In the genomic region with DNA sequence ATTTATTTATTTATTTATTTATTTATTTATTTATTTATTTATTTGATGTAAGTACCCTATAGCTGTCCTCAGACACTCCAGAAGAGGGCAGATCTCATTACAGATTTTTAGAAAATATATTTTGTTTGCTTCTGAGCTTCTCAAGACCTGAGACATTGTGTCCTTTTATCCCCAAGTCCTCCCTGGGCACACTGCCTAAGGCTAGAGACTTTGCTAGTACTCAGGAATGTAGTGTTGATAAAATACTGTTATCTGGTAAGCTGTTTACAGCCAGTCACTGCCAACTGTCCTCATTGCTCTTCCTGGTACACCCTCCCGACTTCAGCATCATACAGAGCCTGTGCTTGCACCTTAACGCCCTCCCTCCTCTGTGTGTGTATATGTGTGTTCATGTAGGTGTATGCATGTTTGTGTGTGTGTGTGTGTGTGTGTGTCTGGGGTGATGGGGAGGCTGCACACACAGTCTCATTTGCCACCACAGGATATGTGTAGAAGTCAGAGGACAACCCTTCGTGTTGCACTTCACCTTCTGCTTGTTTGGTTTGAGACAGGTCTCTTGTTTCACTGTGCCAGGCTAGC, we compare ENCODE assay signal across 27 mouse cellular contexts. TPM values are rescaled to one million over a fixed set of nuclear protein-coding genes. Genes with fewer than 3 reads are reported as not detected.
DNase-seq lines count a peak whose midpoint lies in the region; ATAC-seq and TF ChIP-seq lines count a peak whose summit lies in the region.
"Had no signal": no experiment of that assay in that cellular context is flagged by ENCODE, and none has a peak within 500 bp of the region (broad histone marks: within the 10 kb centered on the region; RNA-seq: fewer than 3 reads in every experiment).

No protein-coding gene starts in this region.

- H3K36me3 ChIP-seq in midbrain, embryonic 11.5 days (ENCODE audit: control insufficient read depth, insufficient read depth, low read length) = no peaks in the 10 kb centered on the region
- no peaks in the 10 kb centered on the region for H3K36me3 ChIP-seq in midbrain, embryonic 15.5 days (replicated peaks)
- H3K36me3 ChIP-seq in small intestine, adult 2 months (ENCODE audit: control insufficient read depth, insufficient read depth, low read length) = no peaks in the 10 kb centered on the region
- H3K36me3 ChIP-seq: heart, embryonic 13.5 days; kidney, embryonic 15.5 days; limb, embryonic 13.5 days; liver, embryonic 12.5 days had no signal

- H3K9ac ChIP-seq in midbrain, embryonic 11.5 days (ENCODE audit: low read length) = no peak overlapping the region
- H3K9ac ChIP-seq in midbrain, embryonic 15.5 days = no peak overlapping the region
- H3K9ac ChIP-seq: forebrain, embryonic 13.5 days; hindbrain, embryonic 14.5 days; kidney, embryonic 15.5 days; limb, embryonic 13.5 days; liver, embryonic 12.5 days; lung, embryonic 14.5 days had no signal

- TF ChIP-seq CTCF in small intestine, adult 2 months (IDR thresholded peaks at IDR 0.05; ENCODE audit: extremely low read depth, insufficient read length, insufficient replicate concordance, low read depth, low read length) = no peak

- no peak overlapping the region for H3K4me3 ChIP-seq in midbrain, embryonic 11.5 days (ENCODE audit: low read depth, low read length)
- H3K4me3 ChIP-seq in midbrain, embryonic 15.5 days = no peak overlapping the region
- no peak overlapping the region for H3K4me3 ChIP-seq in small intestine, adult 2 months (ENCODE audit: low read depth, low read length)
- H3K4me3 ChIP-seq: forebrain, embryonic 13.5 days; heart, embryonic 13.5 days; kidney, embryonic 15.5 days; limb, embryonic 13.5 days; liver, embryonic 12.5 days had no signal

- H3K9me3 ChIP-seq in midbrain, embryonic 11.5 days (ENCODE audit: control insufficient read depth, low read length) = no peaks in the 10 kb centered on the region
- no peaks in the 10 kb centered on the region for H3K9me3 ChIP-seq in midbrain, embryonic 15.5 days
- H3K9me3 ChIP-seq: forebrain, embryonic 13.5 days; heart, embryonic 13.5 days; kidney, embryonic 15.5 days; limb, embryonic 13.5 days; liver, embryonic 12.5 days had no signal

- no peak overlapping the region for H3K27ac ChIP-seq in midbrain, embryonic 11.5 days (ENCODE audit: low read depth, low read length)
- no peak overlapping the region for H3K27ac ChIP-seq in midbrain, embryonic 15.5 days
- H3K27ac ChIP-seq in small intestine, adult 2 months (ENCODE audit: insufficient read depth, low read depth, low read length) = peak overlapping the region; percentile 77
- H3K27ac ChIP-seq: forebrain, embryonic 13.5 days; heart, embryonic 13.5 days; hindbrain, embryonic 14.5 days; kidney, embryonic 15.5 days; limb, embryonic 13.5 days; liver, embryonic 12.5 days; stomach, postnatal 0 days had no signal

- no peaks in the 10 kb centered on the region; the same call in 1 of the 2 replicates for H3K27me3 ChIP-seq in midbrain, embryonic 11.5 days (ENCODE audit: control insufficient read depth, insufficient read depth, low read length)
- H3K27me3 ChIP-seq in midbrain, embryonic 15.5 days (replicated peaks) = 0 out of 2 replicates have a peak, but pooled peaks cover 3% of the 10 kb centered on the region
- H3K27me3 ChIP-seq in small intestine, adult 2 months (ENCODE audit: control insufficient read depth, insufficient read depth, low read length) = no peaks in the 10 kb centered on the region
- H3K27me3 ChIP-seq: CH12.LX; kidney, embryonic 15.5 days; Patski had no signal

- WGBS in midbrain, embryonic 11.5 days = 87% methylated on average over 3 of the region's 3 CpGs
- 81% methylated on average over 3 of the region's 3 CpGs for WGBS in midbrain, embryonic 15.5 days
- 24% methylated on average over 3 of the region's 3 CpGs for WGBS in small intestine, adult 2 months

- peak; percentile 10 to 49 for DNase-seq in lung, adult 18-20 months
- no peak for DNase-seq in lung, postnatal 4 days
- peak; percentile 83 for DNase-seq in midbrain, embryonic 11.5 days (ENCODE audit: low spot score, missing footprints)
- no peak for DNase-seq in frontal cortex, postnatal 36 days (ENCODE audit: low spot score in 2 of 2)
- DNase-seq: adrenal gland, postnatal 10 days; cerebellum, adult 8-10 months; cerebellum, postnatal 25 days; gastrocnemius, postnatal 14 days; heart, postnatal 10 days; kidney, adult 18-20 months; lung, embryonic 14.5 days; right cerebral cortex, postnatal 25 days; thymus, postnatal 4 days had no signal

- no peak overlapping the region for H3K4me2 ChIP-seq in midbrain, embryonic 11.5 days
- H3K4me2 ChIP-seq in midbrain, embryonic 15.5 days = no peak overlapping the region
- H3K4me2 ChIP-seq: forebrain, embryonic 13.5 days; heart, embryonic 13.5 days; hindbrain, embryonic 14.5 days; kidney, embryonic 15.5 days; limb, embryonic 13.5 days; liver, embryonic 12.5 days; lung, embryonic 14.5 days had no signal

- no peak for TF ChIP-seq POLR2A in small intestine, adult 2 months (IDR thresholded peaks at IDR 0.05; ENCODE audit: low read depth, low read length)

- ATAC-seq in midbrain, embryonic 11.5 days (ENCODE audit: low FRiP score) = no peak
- ATAC-seq in midbrain, embryonic 15.5 days (replicated peaks) = no peak
- ATAC-seq: forebrain, embryonic 13.5 days; liver, embryonic 12.5 days; midbrain, embryonic 16.5 days; Patski had no signal

- no peaks in the 10 kb centered on the region for H3K4me1 ChIP-seq in midbrain, embryonic 11.5 days (ENCODE audit: control insufficient read depth, insufficient read depth, low read length)
- H3K4me1 ChIP-seq in midbrain, embryonic 15.5 days = no peaks in the 10 kb centered on the region
- H3K4me1 ChIP-seq in small intestine, adult 2 months (ENCODE audit: control insufficient read depth, insufficient read depth, insufficient read length, low read length) = peaks cover 55% of the 10 kb centered on the region
- H3K4me1 ChIP-seq: forebrain, embryonic 13.5 days had no signal

RNA-seq across cellular contexts. Expression of a gene that starts 22.3 kb away (rescaled TPM):
- polyA plus RNA-seq in midbrain, embryonic 11.5 days (2014; fragmentation: Nextera tagmentation; extraction: Ambion mirVana) = 0.18 and 0.41 TPM in 2 replicates
- 0.44 and 0.77 TPM in 2 replicates for polyA plus RNA-seq in midbrain, embryonic 15.5 days (2015; fragmentation: Nextera tagmentation; extraction: Ambion mirVana)
- 0.08 TPM in 1 of 2 replicates, not detected in the other for polyA plus RNA-seq in small intestine, adult 2 months (2012; rRNA removed)
- polyA plus RNA-seq: C2C12; spleen, adult 2 months had no signal

RNA-seq across cellular contexts. Expression of a gene that starts 23.0 kb away (rescaled TPM):
- 0.07 and 0.30 TPM in 2 replicates for polyA plus RNA-seq in midbrain, embryonic 11.5 days (2014; fragmentation: Nextera tagmentation; extraction: Ambion mirVana)
- polyA plus RNA-seq in midbrain, embryonic 15.5 days (2015; fragmentation: Nextera tagmentation; extraction: Ambion mirVana) = 0.26 and 0.33 TPM in 2 replicates
- 21.8 and 27.3 TPM in 2 replicates for polyA plus RNA-seq in small intestine, adult 2 months (2012; rRNA removed)

RNA-seq across cellular contexts. Expression of a gene that starts 42.7 kb away (rescaled TPM):
- polyA plus RNA-seq in midbrain, embryonic 11.5 days (2014; fragmentation: Nextera tagmentation; extraction: Ambion mirVana) = 25.5 TPM in 2 replicates
- 22.0 and 22.4 TPM in 2 replicates for polyA plus RNA-seq in midbrain, embryonic 15.5 days (2015; fragmentation: Nextera tagmentation; extraction: Ambion mirVana)
- polyA plus RNA-seq in small intestine, adult 2 months (2012; rRNA removed) = 6.2 and 13.3 TPM in 2 replicates

RNA-seq across cellular contexts. Expression of a gene that starts 45.4 kb away (rescaled TPM):
- 175 and 194 TPM in 2 replicates for polyA plus RNA-seq in midbrain, embryonic 11.5 days (2014; fragmentation: Nextera tagmentation; extraction: Ambion mirVana)
- polyA plus RNA-seq in midbrain, embryonic 15.5 days (2015; fragmentation: Nextera tagmentation; extraction: Ambion mirVana) = 74.0 and 87.8 TPM in 2 replicates
- polyA plus RNA-seq in small intestine, adult 2 months (2012; rRNA removed) = 49.9 and 54.9 TPM in 2 replicates

RNA-seq across cellular contexts. Expression of a gene that starts 59.0 kb away (rescaled TPM):
- 1.5 and 1.8 TPM in 2 replicates for polyA plus RNA-seq in midbrain, embryonic 11.5 days (2014; fragmentation: Nextera tagmentation; extraction: Ambion mirVana)
- 0.60 and 0.92 TPM in 2 replicates for polyA plus RNA-seq in midbrain, embryonic 15.5 days (2015; fragmentation: Nextera tagmentation; extraction: Ambion mirVana)
- polyA plus RNA-seq in small intestine, adult 2 months (2012; rRNA removed) = 2.1 and 2.5 TPM in 2 replicates

Comparison
In these comparisons a context has a peak if more than half of its experiments do, and no peak if none do; other contexts are left out.
1. DNase-seq: peak in lung, adult 18-20 months (2 of 2) and midbrain, embryonic 11.5 days (single experiment); none in lung, postnatal 4 days (0 of 2) and frontal cortex, postnatal 36 days (0 of 2).
2. RNA of a gene that starts 23.0 kb away (polyA plus RNA-seq): 21.8 to 27.3 TPM in small intestine, adult 2 months; 0.26 to 0.33 TPM in midbrain, embryonic 15.5 days and 0.07 to 0.30 TPM in midbrain, embryonic 11.5 days; every median in the first group is over 10 times any median in the second.